Mouse (Mus musculus) myocyte (in vitro differentiated cells): ENCODE results near the gene Ugt1a6b.

Source experiments
- CEBPB ChIP-seq: IDR thresholded peaks from 2 replicates; pipeline ENCODE4 v1.6.1; 2011; ENCODE audit warnings: mild to moderate bottlenecking, moderate library complexity; ENCODE audit not compliant: poor library complexity, insufficient read depth, severe bottlenecking
- E2F4 ChIP-seq: IDR thresholded peaks from one replicate; pipeline ENCODE4 v1.6.1; 2011; ENCODE audit warnings: mild to moderate bottlenecking, control low read depth, moderate library complexity; ENCODE audit not compliant: insufficient read depth
- MAX ChIP-seq: IDR thresholded peaks from one replicate; pipeline ENCODE4 v1.6.1; 2011; ENCODE audit warnings: low read depth, mild to moderate bottlenecking, control low read depth
- MYOD1 ChIP-seq, 3 experiments: IDR thresholded peaks; one replicate each; pipeline ENCODE4 v1.6.1; 2011; ENCODE audit warnings: control low read depth in 2 of 3, low read depth in 2 of 3, mild to moderate bottlenecking in 2 of 3, moderate library complexity in 1 of 3; ENCODE audit not compliant: insufficient read length in 2 of 3, control insufficient read depth in 1 of 3
- MYOG ChIP-seq, 3 experiments: IDR thresholded peaks; one replicate each; pipeline ENCODE4 v1.6.1; 2011; ENCODE audit warnings: control low read depth in 2 of 3, low read depth in 2 of 3, mild to moderate bottlenecking in 2 of 3; ENCODE audit not compliant: insufficient read length in 2 of 3, control insufficient read depth in 1 of 3, insufficient read depth in 1 of 3
- POLR2A ChIP-seq: IDR thresholded peaks from one replicate; pipeline ENCODE4 v1.6.1; 2011; ENCODE audit warnings: low read depth, mild to moderate bottlenecking, control low read depth, moderate library complexity; ENCODE audit not compliant: insufficient read length
- POLR2AphosphoS2 ChIP-seq: IDR thresholded peaks from one replicate; pipeline ENCODE4 v1.6.1; 2011; ENCODE audit warnings: low read depth, control low read depth; ENCODE audit not compliant: insufficient read length
- SRF ChIP-seq: IDR thresholded peaks from one replicate; pipeline ENCODE4 v1.6.1; 2011; ENCODE audit warnings: low read depth; ENCODE audit not compliant: control insufficient read depth, insufficient read length
- TCF12 ChIP-seq: IDR thresholded peaks from one replicate; pipeline ENCODE4 v1.6.1; 2011; ENCODE audit warnings: mild to moderate bottlenecking, control low read depth; ENCODE audit not compliant: poor library complexity, insufficient read depth, severe bottlenecking
- TCF3 ChIP-seq: IDR thresholded peaks from one replicate; pipeline ENCODE4 v1.6.1; 2011; ENCODE audit warnings: low read depth, control low read depth; ENCODE audit not compliant: insufficient read length
- USF1 ChIP-seq: IDR thresholded peaks from one replicate; pipeline ENCODE4 v1.6.1; 2011; ENCODE audit warnings: low read depth, mild to moderate bottlenecking, control low read depth, moderate library complexity

DNA sequence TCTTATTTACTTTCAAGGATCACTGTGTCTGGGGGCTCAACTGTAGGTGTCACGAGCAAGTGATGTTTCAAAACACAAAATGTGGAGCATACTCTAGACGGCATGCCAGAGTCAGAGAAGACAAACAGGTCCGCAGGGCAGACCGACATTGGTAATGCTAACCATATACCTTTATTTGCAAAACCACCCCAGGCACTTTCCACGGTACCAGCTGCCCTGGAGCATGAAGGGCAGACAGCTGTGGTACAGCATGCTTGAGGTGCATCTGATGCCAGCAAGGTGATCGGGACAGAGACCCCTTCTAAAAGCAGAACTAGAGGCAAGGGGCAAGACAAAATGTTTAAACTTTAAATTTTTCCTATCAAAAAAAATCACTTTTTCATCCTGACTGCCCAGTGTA, 159.9 kb downstream of the Ugt1a6b start:
- TF ChIP-seq POLR2A: no peak
- TF ChIP-seq MYOG (IDR thresholded peaks at IDR 0.05; ENCODE audit: control insufficient read depth in 1 of 3, insufficient read depth in 1 of 3, insufficient read length in 2 of 3, low read depth in 2 of 3): no peak
- no peak for TF ChIP-seq POLR2AphosphoS2
- TF ChIP-seq SRF: no peak
- TF ChIP-seq USF1: no peak
- TF ChIP-seq E2F4: no peak
- TF ChIP-seq CEBPB: no peak
- TF ChIP-seq TCF12: no peak
- no peak for TF ChIP-seq TCF3
- no peak for TF ChIP-seq MAX
- TF ChIP-seq MYOD1 (IDR thresholded peaks at IDR 0.05; ENCODE audit: control insufficient read depth in 1 of 3, insufficient read length in 2 of 3, low read depth in 2 of 3): no peak
